Mouse (Mus musculus): ENCODE results near the gene Eef1akmt4. TPM values are rescaled to one million over a fixed set of nuclear protein-coding genes. Genes with fewer than 3 reads are reported as not detected.

The Eef1akmt4 gene
- 34.5 and 65.8 TPM in 2 replicates for total RNA-seq (2014; fragmentation: Nextera tagmentation)
- 12.4 and 15.5 TPM in 2 replicates for total RNA-seq (2017)

DNA sequence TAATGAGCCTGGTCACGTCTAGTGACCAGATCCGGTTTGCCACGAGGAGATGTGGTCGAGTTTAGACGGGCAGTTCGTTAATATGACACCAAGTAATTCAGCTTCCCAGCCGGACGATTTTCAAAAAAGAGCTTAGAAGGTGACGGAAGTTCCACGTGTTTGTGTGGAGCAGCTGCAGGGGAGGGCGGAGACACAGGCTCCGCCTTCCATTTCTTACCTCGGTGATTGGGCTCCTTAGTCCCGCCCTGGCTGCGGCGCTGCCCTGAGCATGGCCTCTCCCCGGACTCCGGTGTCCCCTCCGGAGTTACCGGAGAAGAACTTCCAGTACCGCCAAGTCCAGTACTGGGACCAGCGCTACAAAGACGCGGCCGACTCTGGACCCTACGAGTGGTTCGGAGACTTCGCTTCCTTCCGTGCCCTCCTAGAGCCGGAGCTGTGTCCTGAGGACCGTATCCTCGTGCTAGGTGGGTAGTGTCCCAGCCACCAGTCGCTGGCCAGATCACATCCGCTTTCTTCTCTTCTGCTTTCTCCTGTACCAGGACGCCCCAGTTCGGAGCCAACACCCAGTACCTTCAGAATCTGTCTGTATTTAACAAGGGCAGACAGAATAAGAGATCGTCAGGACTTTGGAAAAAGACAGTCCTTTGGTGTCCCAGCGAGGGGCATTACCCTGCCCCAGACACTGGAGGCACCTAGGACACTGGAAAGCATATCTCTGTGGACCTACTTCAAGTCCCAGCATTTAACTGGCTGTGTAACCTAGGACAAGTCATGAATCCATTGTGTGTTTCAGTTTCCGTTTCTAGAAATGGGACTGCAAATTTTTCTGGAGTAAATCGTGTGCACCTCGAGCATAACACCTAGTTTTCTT, at the start of gene Eef1akmt4, which contains the start of the genes Gm49333 and Alg3:
TSS of gene Eef1akmt4 (plus strand) at position 237 of the 871 bp plus-strand sequence.
TSS of gene Gm49333 (plus strand) at position 254 of the 871 bp plus-strand sequence.
TSS of gene Alg3 (minus strand) at position 379 of the 871 bp plus-strand sequence.
- peak; percentile 94 for ATAC-seq (replicated peaks; ENCODE audit: poor library complexity, severe bottlenecking)

DNA sequence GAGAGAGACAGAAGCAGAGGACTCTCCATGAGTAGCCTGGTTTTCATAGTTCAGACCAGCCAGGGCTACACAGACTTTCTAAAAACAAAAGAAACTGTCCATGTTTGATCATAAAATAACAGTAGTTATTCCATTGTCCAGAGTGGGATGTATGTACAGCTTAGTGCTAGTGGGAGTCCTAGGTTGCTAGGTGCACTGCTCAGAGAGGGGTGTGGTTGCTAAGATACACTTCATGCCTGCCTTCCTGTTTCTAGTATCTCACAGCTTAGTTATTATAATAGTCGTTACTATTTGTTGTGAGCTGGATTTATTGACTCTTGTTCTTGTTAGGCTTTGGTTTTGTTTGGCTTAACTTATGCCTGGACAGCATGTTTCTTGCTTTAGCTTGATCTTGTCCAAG, 46.3 kb upstream of the Eef1akmt4 start:
- ATAC-seq (replicated peaks; ENCODE audit: poor library complexity, severe bottlenecking), result no peak

DNA sequence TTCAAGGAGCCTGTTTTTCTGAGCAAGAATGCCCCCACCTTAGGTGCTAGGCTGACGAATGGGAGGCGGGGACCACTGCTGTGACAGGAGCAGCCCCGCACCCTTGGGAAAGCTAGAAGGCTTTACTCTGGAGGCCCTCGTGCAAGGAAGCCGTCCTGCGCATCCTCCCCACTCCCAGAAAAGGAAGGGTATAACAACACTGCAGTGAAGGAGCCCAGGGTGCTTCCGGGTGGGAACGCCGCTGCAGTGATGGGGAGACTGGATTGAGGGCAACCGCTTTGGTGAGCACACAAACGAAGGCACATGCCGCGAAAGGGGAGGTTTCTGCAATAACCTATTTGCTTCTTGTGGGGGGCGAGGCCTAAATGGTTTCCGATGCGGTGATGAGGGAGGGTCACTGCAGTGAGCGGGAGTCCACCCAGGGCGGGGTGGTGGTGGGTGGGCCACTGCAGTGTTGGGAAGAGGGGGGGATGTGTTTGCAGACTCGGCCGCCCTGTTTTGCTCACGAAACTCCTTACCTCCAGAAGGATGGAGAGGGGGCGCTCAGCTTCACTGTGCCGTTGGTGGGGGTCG, 21.9 kb upstream of the Eef1akmt4 start, which contains the start of gene Vwa5b2:
TSS of gene Vwa5b2 (plus strand) at position 106 of the 573 bp plus-strand sequence.
- ATAC-seq (replicated peaks; ENCODE audit: poor library complexity, severe bottlenecking), result no peak

DNA sequence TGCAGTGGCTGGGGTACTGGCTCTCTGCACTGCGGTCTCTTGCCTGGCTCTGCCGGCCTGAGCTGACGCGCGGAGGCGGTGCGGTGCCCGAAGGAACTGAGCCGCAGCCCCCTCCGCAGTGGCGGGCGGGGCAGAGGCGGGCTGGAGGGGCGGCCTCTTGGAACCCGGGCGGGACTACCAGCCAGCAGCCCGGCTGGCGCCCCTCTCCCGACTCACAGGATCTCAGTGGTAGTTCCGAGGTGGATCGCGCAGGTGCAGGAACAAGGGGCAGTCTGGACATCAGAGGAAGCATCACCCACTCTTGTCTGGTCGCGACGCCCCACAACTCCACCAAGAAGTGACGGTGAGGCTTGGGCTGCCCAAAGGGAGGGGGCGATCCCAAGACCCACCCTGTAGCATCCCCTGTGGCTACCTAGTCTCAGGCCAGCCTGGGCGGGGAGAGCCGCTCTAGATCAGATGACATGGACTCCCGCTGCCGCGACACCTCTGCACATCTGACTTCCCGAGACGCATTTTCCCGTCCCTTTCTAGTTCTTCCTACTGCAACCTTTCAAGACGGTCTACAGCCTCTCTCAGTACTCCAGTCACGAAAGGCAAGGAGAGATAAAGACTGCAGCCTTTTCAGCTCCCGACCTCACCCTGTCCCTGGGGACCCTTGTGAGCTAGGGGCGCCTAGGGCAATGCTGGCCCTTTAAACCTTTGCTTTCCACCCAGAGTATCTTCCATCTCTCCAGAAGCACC, 21.3 kb upstream of the Eef1akmt4 start:
- ATAC-seq (replicated peaks; ENCODE audit: poor library complexity, severe bottlenecking), result peak; percentile 54

DNA sequence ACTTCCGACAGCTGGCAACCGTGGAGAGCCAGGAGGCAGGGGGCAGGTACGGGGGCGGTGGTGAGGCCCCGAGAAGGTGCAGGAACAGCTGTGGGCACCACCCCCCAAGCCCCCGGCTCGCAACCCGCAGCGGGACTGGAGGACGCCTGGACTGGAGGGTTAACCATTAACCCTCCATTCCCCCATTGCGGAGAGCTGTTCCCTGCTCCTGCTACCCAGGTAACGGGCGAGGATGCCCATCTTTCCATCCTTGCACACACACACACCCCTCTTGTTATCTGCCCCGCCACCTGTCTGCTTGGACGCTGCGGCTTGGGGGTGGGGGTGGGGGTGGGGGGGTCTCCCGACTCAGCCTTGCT, 20.7 kb upstream of the Eef1akmt4 start:
- ATAC-seq (replicated peaks; ENCODE audit: poor library complexity, severe bottlenecking), result no peak

DNA sequence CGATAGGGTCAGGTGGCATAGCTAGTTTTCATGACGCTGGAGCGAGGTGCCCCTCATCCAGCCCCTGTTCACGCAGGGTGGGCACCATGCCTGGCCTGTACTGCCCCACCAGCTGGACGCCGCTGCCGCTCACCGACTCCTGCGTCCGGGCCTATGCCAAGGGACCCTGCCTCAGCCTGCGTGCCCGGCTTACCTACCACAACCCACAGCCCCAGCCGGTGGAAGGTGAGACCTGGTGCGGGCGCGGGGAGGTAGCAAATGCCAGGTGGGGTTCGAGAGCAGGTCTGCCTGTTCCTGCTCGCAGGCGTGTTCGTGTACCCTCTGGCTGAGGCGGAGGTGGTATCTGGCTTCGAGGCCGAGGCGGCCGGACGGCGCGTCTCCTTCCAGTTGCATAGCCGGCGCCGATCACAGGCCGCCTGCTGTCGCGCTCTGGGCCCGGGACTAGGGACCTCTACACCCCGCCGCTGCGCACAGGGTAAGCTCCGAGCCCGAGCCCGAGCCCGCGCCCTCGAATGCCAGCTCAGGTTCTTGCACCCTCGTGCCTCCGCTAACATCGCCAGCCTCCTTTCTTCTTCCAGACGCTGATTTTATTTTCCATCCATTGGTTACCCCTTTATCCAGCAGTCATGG, 20.2 kb upstream of the Eef1akmt4 start:
- peak; percentile 55 for ATAC-seq (replicated peaks; ENCODE audit: poor library complexity, severe bottlenecking)

DNA sequence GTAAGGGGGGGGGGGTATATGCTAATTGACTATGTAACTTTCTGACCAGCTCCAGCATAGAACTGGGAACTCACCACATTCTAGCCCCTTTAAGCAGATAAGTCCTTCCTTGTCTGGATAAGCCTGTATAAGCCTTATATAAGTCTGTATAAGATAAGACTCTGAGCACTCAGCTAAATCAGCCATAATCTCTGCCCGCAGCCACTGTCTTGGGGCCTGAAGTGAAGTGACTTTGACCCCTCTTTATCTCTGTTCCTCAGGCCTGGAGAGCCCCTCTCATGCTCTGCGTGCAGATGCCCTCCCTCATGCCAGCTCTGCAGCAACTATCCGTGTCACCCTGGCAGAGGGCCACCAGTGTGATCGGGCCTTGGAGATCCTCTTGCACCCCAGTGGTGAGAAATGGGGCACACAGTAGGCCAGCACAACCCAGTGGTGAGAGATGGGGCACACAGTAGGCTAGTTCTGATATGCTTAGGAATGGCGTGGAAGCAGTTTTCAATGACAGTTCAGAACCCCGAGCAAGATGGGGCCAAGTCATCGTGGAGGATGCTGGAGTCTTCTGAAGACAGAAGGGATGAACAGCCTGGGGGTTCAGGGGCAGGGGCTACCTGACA, 16.2 kb upstream of the Eef1akmt4 start:
- no peak for ATAC-seq (replicated peaks; ENCODE audit: poor library complexity, severe bottlenecking)

DNA sequence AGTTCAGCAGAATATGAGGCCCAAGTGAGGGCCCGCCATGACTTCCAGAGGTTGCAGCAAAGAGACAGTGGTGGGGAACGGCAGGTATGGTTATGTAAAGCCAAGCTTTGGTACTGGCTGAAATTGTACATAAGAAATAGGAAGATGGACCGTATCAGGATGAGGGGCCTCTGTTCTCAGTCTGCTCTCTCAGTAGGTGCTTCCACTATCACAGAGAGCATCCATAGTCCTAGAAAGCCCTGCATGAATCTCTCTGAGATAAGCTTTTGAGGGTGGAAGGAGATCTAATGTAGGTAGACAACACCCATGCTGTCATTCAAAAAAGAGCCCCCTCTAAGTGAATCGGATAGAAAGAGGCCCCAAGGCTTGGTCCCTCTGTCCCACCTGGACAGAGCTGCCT, 15.7 kb upstream of the Eef1akmt4 start:
- no peak for ATAC-seq (replicated peaks; ENCODE audit: poor library complexity, severe bottlenecking)

DNA sequence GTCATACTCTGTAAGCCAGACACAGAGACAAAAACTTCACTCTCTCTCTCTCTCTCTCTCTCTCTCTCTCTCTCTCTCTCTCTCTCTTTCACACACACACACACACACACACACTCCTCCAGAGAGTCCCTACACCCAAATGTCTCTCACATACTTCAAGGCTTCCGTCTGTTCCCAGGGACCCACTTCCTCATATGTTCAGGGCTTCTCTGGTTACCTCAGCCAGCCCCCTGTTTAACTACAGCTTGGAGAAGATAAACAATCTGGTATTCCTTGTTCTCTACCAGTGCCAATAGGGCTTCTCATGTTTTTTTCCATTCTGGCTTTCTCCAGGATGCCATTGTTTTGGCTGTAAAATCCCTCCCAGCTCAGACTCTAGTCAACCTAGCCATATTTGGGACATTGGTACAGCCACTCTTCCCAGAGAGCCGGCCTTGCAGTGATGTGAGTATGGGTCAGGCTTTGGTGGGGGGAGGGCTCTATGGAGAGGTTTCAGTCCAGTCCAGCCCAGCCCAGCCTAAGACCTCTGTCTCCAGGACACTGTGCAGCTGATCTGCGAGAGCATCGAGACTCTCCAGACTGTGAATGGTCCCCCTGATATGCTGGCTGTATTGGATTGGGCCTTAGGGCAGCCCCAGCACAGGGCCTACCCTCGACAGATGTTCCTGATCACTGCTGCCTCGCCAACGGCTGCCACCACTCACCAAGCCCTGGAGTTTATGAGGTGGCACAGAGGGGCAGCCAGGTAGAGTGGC, 14.5 kb upstream of the Eef1akmt4 start:
- ATAC-seq (replicated peaks; ENCODE audit: poor library complexity, severe bottlenecking), result no peak; the same call in 1 of the 2 replicates

DNA sequence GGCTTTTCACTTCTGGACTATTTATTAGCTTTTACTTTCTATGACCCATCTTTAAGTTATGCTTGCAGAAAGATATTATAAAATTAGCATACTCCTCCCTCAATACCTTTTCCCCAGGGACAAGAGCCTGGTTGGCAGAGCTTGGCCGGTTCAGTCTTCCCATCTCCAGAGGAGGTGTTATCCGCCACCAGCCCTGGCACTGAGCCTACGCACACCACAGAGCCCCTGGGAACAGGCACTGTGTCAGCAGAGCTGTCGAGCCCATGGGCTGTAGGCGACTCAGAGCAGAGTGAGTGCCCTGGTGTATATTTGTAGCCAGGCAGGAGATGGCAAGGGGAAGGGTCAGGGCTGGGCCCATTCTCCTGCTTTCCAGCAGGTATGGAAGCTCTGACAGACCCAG, 10.9 kb upstream of the Eef1akmt4 start:
- no peak for ATAC-seq (replicated peaks; ENCODE audit: poor library complexity, severe bottlenecking)

DNA sequence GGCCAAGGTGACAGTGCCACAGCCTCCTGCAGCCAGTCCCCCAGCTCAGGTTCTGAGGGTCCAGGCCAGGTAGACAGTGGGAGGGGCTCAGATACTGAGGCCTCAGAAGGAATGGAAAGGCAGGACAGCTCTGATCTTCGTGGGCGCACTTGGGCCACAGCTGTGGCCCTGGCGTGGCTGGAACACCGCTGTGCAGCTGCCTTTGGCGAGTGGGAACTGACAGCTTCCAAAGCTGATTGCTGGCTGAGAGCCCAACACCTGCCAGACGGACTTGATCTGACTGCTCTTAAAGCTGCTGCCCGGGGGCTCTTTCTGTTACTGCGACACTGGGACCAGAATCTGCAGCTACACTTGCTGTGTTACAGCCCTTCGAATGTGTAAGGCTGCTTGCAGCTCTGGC, 6.7 kb upstream of the Eef1akmt4 start:
- ATAC-seq (replicated peaks; ENCODE audit: poor library complexity, severe bottlenecking), result no peak

DNA sequence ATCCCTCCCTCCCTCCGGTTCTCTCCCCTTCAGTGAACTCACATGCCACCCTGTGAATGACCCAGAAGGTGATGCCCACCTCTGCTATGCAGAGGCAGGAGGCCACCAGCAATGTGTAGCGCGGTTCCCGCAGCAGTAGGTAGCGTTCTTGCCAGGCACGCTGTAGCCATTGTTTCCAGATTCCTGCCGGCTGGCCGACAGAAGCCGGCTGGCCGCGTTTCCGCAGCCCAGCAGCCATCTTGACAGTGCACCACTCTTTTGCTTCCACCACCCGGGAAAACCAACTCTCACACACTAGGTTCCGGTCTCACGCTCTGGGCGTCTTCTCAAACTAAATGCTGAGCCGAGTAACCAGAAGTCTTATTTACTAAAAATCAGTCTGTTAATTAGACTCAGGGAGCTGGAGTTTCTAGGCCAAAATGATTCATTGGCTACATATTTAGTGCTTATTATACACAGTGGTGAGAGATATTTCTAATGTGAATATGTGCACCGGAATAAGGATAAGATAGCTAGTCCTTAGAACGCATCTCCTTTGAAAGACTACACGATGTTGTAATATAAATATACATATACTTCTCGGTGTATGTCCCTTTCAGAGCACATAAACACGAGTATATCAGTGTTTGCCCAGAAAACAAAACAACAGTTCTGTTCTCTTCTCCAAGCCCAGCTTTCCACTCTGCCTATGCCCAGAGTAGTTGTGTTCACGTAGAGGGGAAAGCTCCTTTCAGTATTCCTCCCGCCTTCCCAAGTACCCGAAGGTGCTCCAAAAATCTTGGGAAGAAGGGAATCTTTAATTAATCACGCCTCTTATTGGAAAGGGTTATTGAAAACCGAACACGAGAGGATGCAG, 664 bp upstream of the Eef1akmt4 start:
- peak; percentile 79 for ATAC-seq (replicated peaks; ENCODE audit: poor library complexity, severe bottlenecking)

DNA sequence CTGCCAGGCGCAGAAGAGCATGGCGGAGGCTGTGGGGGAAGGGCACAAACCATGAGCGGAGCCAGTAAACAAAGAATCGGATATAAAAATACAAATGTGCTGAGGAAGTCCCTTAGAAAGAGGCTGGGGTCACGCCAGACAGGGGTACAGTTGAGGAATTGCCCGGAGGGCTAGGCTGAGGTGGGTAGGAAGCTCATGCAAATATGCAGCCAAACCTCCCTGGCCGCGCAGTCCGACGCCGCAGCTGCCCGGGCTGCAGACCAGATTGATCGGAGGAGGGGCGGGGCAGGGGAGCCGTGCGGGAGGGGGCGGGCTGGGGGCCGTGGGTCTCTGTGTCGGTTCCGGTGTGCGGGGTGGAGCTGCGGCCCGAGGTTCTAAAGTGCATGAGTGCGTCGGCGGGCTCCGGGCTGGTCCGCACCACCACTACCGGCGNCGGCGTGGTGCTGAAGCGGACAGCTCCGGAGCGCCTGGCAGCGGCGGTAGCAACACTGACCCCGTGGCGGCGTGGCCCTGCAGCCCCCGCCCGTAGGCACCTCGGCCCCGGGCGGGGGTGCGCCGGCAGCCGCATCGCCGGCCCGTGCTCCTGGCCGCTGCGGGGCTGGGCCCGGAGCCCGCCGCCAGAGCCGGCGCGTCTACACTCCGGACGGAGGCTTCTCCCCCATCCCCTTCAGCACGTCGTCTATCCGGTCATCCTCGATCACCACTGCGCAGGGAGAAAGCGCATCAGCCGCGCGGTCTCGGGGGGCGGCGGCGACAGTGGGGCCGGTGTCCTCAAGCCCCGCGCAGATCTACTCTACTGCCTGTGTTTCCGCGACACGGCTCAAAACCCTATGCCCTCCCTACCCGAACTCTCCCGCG, 8.4 kb downstream of the Eef1akmt4 start:
- ATAC-seq (replicated peaks; ENCODE audit: poor library complexity, severe bottlenecking), result peak; percentile 54

DNA sequence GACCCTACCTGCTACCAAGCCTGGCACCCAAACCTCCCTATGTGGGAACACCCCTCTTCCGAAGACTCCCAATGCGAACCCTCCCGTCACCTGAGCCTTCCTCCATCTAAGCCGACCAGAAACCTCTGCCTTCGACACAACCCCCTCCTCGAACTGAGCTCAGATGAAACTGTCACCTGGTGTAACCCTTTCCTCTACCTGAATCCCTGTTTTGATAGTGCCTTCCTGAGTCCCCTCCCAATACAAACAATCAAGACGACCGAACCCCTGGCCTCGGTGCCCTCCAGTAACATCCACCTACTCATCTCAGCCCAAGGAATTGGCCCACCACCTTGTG, 9.0 kb downstream of the Eef1akmt4 start:
- ATAC-seq (replicated peaks; ENCODE audit: poor library complexity, severe bottlenecking), result no peak

DNA sequence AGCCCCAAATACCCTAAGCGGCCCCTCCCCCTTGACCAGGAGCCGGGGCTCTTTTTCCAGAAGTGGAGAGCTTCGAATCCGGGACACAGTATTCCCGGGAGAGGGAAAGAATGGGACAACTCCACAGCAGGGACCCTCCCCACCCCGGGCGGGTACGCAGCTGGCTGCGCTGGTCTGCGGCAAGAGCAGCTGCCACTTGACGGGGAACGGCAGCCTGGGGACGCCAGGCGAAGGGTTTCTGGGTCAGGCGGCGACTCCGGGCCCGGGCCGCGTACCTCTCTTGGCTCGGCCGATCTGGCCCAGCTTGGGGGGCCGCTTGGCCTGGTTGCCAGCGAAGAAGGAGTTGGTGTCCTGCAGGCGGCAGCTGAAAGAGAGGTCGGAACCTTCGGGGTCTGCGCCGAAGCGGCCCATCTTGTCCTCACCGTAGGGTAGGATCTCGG, 9.4 kb downstream of the Eef1akmt4 start:
- 0 out of 2 replicates have a peak, but pooled peaks have one; percentile 1 for ATAC-seq (replicated peaks; ENCODE audit: poor library complexity, severe bottlenecking)

DNA sequence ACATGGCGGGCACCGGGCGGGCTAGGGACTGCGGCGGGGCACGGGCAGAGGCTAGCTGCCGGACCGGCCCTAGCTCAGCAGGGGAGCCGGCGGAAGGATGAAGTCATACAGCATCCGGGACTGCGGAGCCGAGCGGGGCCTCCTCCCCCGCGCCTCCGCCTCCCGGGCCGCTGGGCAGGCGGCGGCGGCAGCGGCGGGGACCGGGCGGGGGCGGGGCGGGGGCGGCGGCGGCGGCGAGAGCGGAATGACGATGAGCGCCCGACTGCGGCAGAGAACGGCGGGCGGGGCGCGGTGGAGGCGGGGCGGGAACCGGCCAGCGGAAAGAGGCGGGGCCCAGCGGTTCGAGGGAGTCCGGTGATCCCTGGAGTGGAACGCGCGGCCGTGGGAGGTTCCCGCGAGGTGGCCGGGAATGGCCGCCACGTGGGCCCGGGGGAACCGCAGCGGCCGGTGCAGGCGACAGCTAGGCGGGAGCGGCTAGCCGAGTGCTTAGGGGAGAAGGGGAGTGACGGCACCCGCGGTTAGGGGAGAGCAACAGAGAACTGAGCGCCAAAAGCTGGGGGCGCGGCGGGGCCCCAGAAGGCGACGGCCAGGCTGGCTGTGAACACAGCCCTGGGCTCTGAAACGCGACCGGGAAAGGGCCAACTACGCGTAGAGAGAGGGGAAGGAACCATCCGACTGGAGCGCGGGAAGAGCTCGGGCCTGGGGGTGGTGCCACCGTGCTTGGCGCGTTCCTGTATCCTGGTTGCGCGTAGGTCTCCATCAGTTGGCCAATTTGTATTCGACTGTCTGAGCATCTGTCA, 10.0 kb downstream of the Eef1akmt4 start, which contains the start of gene Camk2n2:
TSS of gene Camk2n2 (minus strand) at position 97 of the 800 bp plus-strand sequence.
- peak; percentile 38 for ATAC-seq (replicated peaks; ENCODE audit: poor library complexity, severe bottlenecking)
